Mouse (Mus musculus): ENCODE measurements around the gene 3110018I06Rik.

DNA sequence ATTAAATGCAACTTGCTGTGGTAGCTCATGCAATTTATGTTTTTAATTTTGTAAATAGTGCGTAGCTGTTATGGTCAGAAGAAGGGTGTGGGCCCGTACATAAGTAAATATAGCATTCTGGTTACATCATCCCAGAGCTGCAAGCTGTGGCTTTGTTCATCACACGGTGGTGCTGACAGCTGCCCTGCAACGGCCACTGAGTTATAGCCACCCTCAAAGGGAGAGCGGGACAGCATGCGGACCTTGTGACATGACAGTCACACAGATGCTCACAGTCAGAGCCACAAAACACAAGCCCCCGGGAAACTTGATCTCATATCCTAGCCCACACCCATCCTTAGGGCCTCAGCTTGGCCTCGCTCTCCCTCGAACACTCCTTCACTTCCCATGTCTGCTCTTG lies 30.6 kb upstream of the 3110018I06Rik start:
- no peak for TF ChIP-seq CTCF (conservative IDR thresholded peaks at IDR 0.05; ENCODE audit: low read length)
- no peak for TF ChIP-seq NANOG (IDR thresholded peaks at IDR 0.05; ENCODE audit: borderline replicate concordance, low read length)
